Mouse (Mus musculus): Measurements from ENCODE around the gene Tspan7. TPM values are rescaled to one million over a fixed set of nuclear protein-coding genes. Genes with fewer than 3 reads are reported as not detected.

The Tspan7 gene
- total RNA-seq (2014; fragmentation: Nextera tagmentation): not detected in 2 replicates
- total RNA-seq (2017): not detected in 2 replicates

GRCm38 (mm10) chrX:10484872-10485569 is at the start of gene Tspan7:
Gene Tspan7 (plus strand): TSS chrX:10485158.
- ATAC-seq (replicated peaks; ENCODE audit: poor library complexity, severe bottlenecking): peak; percentile 73

- ATAC-seq (replicated peaks; ENCODE audit: poor library complexity, severe bottlenecking): no peak
Measured at GRCm38 (mm10) chrX:10449323-10449980, 35.5 kb upstream of the Tspan7 start.

GRCm38 (mm10) chrX:10450143-10451060 is 34.6 kb upstream of the Tspan7 start:
- no peak for ATAC-seq (replicated peaks; ENCODE audit: poor library complexity, severe bottlenecking)

- ATAC-seq (replicated peaks; ENCODE audit: poor library complexity, severe bottlenecking): no peak
Measured at GRCm38 (mm10) chrX:10453798-10454197, 31.2 kb upstream of the Tspan7 start.

- ATAC-seq (replicated peaks; ENCODE audit: poor library complexity, severe bottlenecking): no peak
Measured at GRCm38 (mm10) chrX:10457256-10457655, 27.7 kb upstream of the Tspan7 start.

- no peak for ATAC-seq (replicated peaks; ENCODE audit: poor library complexity, severe bottlenecking)
Measured at GRCm38 (mm10) chrX:10477088-10477487, 7.9 kb upstream of the Tspan7 start.

GRCm38 (mm10) chrX:10479031-10479886 is 5.7 kb upstream of the Tspan7 start:
- no peak for ATAC-seq (replicated peaks; ENCODE audit: poor library complexity, severe bottlenecking)

GRCm38 (mm10) chrX:10479943-10480342 is 5.0 kb upstream of the Tspan7 start:
- no peak for ATAC-seq (replicated peaks; ENCODE audit: poor library complexity, severe bottlenecking)

- ATAC-seq (replicated peaks; ENCODE audit: poor library complexity, severe bottlenecking): peak; percentile 59
Measured at GRCm38 (mm10) chrX:10485664-10486211, 780 bp downstream of the Tspan7 start.

- ATAC-seq (replicated peaks; ENCODE audit: poor library complexity, severe bottlenecking): no peak
Measured at GRCm38 (mm10) chrX:10498580-10498979, 13.6 kb downstream of the Tspan7 start.

- no peak for ATAC-seq (replicated peaks; ENCODE audit: poor library complexity, severe bottlenecking)
Measured at GRCm38 (mm10) chrX:10502616-10503015, 17.7 kb downstream of the Tspan7 start.

GRCm38 (mm10) chrX:10514417-10514816 is 29.5 kb downstream of the Tspan7 start:
- no peak for ATAC-seq (replicated peaks; ENCODE audit: poor library complexity, severe bottlenecking)

GRCm38 (mm10) chrX:10514971-10515370 is 30.0 kb downstream of the Tspan7 start:
- ATAC-seq (replicated peaks; ENCODE audit: poor library complexity, severe bottlenecking): no peak

- ATAC-seq (replicated peaks; ENCODE audit: poor library complexity, severe bottlenecking): no peak
Measured at GRCm38 (mm10) chrX:10516448-10516847, 31.5 kb downstream of the Tspan7 start.

GRCm38 (mm10) chrX:10516925-10517324 is 32.0 kb downstream of the Tspan7 start:
- no peak for ATAC-seq (replicated peaks; ENCODE audit: poor library complexity, severe bottlenecking)

- no peak for ATAC-seq (replicated peaks; ENCODE audit: poor library complexity, severe bottlenecking)
Measured at GRCm38 (mm10) chrX:10517756-10518155, 32.8 kb downstream of the Tspan7 start.

GRCm38 (mm10) chrX:10518510-10518909 is 33.6 kb downstream of the Tspan7 start:
- ATAC-seq (replicated peaks; ENCODE audit: poor library complexity, severe bottlenecking): no peak

GRCm38 (mm10) chrX:10535450-10535849 is 50.5 kb downstream of the Tspan7 start:
- no peak for ATAC-seq (replicated peaks; ENCODE audit: poor library complexity, severe bottlenecking)

- no peak for ATAC-seq (replicated peaks; ENCODE audit: poor library complexity, severe bottlenecking)
Measured at GRCm38 (mm10) chrX:10539009-10539408, 54.1 kb downstream of the Tspan7 start.

Data from granulocyte monocyte progenitor cell, adult 5-6 weeks (primary cell).